Mouse (Mus musculus): ENCODE measurements around the gene Itga5.

Gene Itga5

DNA sequence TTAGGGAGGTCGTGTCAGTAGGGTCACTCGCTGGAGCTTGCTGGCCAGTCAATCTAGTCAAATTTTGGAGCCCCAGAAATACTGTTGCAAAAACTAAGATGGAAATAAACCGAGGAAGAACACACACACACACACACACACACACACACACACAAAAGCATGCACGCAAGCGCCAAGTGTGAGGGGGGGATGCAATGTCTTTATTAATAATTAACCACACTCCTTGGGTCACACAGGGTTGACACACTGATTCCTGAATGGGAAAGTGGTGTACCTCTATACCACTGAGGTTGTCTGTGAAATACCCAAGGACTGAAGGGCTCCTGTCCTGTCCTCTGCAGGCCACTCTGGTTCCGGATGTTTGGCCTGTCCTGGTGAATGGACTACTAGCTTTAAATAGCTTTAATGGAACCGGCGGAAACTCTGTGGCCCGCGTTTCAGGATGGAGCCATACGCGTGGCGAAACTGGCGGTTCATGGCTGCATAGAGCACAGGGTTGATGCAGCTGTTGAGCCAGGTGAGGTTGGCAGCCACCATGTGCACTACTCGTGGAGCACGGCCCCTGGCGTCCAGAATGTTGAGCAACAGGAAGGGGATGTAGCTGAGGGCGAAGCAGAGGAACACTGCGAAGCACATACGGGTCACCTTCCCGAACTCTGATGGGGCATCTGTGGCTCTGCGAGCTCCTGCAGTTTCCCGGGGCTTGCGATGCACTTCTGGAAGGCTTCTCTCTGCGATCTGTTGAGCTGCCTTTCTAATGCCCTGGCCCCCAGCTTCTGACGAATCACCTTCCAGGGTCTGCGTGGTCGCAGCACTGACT, 58.3 kb downstream of the Itga5 start:
- DNase-seq, result no peak

- DNase-seq, result peak; percentile 90
These were observed 59.4 kb downstream of the Itga5 start for GRCm38 (mm10) chr15:103307125-103307524.

DNA sequence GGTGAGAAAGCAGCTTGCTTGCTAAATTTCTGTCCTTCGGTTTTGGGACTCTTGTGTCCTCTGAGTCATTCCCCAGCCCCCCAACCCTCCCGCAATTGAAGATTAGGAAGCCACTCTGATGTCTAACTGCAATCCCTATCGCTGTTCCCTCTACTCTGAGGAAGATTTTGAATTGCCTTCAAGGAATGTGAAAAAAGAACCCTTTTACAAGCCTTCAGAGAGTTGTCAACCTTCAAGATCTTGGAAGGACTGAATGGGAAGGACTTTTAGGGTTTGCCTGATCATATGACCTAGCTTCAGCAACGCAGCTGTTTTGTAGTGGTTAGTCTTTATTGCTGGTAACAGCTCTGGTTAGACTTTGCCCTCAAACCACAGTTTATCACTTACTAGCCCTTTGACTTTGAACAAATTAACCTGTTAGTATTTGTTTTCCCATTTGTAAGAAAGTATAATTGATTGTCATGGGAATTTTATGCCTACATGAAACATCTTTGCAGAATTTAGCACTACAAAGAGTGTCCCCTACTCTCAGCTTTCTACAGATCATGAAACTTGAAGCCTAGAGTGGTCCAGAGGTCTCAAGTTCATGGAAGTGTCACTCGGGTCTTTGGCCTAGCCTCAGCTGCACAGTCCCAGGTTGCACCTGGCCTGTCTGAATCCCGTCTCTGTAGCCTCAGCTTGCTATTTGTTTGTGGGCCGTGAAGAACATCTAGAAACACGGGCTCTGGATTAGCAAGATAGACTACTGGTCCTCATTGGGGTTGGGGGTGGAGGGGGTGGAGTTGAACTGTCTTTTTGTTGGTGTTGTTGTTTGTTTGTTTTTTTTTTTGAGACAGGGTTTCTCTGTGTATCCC, 60.5 kb downstream of the Itga5 start:
- no peak for DNase-seq

GRCm38 (mm10) chr15:103305070-103305678, 61.4 kb downstream of the Itga5 start:
- peak; percentile 97 for DNase-seq

DNA sequence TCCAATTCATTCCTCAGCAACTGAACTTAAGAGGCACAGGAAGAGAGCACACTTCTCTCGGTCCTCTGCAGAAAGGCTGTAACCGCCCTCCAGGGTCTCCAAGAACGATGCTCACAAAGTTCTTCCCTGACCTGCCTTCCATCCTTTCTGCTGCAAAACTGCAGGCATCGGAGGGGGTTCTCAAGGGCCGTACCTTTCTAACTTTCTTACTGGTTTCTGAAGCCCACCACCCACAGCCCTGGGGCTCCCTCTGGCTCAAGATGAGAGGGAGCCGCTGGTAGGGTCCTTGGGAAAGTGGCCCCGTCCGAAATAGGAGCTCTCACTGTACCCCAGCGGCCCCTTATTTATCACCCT, 62.0 kb downstream of the Itga5 start:
- DNase-seq, result no peak

DNA sequence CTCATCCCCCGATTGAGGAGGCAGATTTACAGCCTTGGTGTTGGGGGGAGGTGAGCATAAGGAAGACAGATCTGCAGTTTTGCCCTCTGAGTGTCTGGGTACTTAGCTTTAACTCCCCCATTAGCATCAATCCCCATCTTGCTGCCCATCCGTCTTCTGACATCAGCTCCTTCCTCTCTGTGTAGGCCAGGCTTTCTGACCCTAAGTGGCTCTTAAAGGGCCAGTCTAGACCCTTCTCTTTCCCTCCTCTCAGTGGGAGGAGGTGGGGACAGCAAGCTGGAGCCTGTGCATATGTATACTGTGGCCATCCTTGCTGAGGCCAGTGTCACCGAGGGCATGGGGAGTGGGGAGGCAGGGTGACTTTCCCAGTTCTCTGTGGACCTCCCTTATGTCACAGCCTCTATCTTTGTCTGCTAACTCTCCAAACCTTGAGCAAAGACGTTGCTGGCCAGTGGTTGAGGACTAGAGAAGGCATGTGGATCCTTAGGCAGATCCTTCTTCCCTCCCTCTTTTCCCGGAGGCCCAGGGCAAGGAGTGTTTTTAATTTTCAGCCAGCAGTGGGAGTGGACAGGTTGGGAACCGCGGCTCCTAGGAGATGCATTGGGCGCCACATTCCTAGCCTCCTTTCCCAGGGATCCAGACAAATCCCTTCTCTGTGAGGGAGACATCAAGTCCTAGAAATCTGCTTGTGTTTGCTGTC, 62.5 kb downstream of the Itga5 start:
- DNase-seq, result no peak

GRCm38 (mm10) chr15:103302341-103303021, 64.1 kb downstream of the Itga5 start:
- DNase-seq, result no peak

DNA sequence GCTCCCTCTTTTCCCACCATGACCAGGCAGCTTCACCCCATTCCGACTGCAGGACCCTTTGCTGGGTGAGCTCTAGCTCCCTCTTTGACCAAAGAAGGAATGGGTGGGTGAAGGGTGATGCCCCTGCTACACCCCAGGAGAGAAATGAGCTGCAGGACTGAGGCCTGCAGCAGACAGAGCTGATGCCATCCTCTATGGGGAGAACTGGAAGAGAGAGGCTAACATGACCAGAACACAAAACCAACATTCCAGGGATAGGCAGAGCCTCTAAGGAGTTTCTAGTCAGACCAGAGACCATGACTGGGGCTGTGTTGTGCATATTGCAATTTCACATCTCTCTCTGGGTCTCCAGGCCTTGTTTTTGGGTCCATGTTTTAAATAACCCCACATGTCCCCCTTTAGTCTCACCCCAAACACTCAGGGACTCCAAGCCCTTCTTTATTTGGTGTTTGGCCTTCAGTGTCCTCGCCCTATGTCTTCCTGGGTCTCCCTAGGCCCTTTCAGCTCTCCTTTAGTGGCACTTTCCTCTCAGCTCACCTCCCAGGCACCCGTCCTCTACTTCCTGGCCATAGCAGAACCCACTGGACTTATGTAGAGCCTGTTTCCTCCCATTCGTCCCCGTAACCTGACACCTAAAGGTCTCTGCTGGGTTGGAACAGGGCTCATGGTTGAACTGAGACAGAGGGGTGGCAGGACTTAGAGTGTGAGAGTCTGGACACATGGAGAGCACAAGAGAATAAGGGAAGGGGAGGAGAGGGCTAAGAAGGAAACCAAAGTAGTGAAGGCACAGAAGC, 64.8 kb downstream of the Itga5 start:
- no peak for DNase-seq

DNA sequence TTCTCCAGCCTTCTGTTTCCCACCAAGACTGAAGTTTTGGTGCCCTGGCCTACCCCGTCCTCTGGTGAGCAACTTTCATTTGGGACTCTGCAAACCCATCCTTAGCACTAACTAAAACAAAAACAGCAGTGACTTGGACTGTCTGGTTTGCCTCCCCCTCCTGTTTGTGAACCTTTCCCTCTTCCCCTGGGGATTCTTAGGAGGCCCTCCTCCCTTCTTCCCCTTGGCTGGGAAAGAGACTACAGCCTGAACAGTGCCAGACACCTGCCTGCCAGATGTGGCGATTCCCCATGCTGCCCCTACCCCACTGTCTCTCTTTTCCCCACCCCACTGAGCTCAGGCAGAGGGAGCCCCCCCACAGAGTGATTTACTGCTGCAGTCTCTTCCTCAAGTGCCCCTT, 65.5 kb downstream of the Itga5 start:
- DNase-seq, result no peak

DNA sequence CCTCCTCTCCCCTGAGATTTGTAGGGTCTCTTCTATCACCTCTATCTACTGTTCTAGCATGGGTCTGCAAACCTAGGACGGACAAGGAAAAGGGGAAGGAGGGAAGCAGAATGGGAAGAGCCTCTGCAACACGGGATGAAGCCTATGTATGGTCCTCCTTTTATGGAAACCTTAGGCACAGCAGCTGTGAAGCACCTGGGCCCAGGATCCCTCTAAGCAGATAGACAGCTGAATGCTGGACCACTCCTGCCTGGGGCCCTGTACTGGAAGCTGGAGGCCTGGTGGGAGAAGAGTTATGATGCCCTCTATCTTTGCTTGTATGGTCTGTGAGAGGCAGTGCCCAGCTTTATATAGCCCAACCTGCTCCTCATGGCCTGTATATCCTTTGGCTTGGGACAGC, 66.0 kb downstream of the Itga5 start:
- no peak for DNase-seq

DNA sequence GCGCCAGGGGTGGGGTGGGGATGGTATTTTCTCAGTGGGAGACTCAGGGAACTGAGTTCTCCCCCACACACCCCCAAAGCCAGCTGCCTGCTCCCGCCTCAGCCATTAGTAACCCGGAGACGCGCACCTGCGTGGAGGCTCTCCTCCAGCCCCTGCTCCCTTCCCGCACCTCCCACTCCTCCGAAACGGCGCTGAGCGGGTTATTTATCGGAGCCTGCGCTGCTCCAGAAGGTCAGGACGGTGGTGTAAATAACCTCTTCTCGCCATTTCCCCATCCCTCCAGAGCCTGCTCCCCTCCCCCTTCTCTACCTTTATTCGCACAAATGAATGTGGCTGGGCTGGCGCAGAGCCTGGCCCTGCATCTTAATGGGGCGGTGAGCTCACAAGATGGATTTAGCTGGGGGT, 66.5 kb downstream of the Itga5 start:
- DNase-seq, result peak; percentile 73

DNA sequence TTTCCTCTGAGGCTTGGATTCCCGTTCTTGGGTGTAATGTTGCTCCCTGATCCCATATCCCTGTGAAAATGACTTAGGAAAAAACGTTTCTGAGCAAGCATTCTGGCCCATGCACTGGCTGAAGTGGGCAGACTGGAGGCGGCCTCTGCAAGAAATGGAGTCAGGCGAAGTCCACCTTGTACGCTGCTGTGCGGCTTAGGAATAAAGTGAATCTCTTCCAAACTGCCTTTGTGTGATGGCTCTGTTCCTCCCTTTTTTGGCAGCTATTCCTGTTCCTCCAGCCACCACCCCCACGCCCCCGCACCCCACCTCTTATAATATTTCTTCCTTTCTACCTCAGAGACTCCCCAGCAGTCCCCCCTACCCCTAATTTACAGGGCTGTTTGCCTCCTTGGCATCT, 66.9 kb downstream of the Itga5 start:
- DNase-seq, result no peak

- no peak for DNase-seq
These were observed 67.5 kb downstream of the Itga5 start for GRCm38 (mm10) chr15:103298861-103299616.

DNA sequence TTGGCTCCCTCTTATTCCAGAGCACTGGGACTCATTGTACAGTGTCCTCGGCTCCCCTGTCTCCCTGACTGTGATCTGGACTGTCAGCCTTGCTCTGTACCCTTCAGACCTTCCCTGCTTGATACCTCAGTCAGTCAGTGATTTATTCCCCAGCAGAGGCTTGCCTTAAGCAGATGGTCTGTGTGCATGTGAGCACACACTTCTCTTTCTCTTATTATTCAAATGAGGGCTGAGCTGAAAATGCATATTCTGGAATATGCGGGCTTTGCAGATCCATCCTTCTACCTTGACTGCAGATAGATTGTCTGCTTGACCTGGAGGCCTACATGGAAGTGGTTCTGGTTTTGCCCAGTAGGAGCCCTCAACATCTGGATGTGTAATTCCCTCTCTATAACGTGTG, 68.5 kb downstream of the Itga5 start:
- no peak for DNase-seq

- DNase-seq, result no peak
These were observed 69.2 kb downstream of the Itga5 start for GRCm38 (mm10) chr15:103297313-103297712.

GRCm38 (mm10) chr15:103295851-103296250, 70.7 kb downstream of the Itga5 start:
- no peak for DNase-seq

GRCm38 (mm10) chr15:103294649-103295048, 71.9 kb downstream of the Itga5 start:
- DNase-seq, result no peak
